Mouse (Mus musculus): ENCODE results near the gene Slc26a3. TPM values are rescaled to one million over a fixed set of nuclear protein-coding genes. Genes with fewer than 3 reads are reported as not detected.

The Slc26a3 gene
- polyA plus RNA-seq, 2 experiments, result 0.02 to 0.18 TPM

GRCm38 (mm10) chr12:31376326-31376950 is 14.2 kb upstream of the Slc26a3 start:
- WGBS (ENCODE audit: insufficient replicate concordance), result 12% methylated on average over 13 of the region's 13 CpGs
- H3K9me3 ChIP-seq (ENCODE audit: control insufficient read depth, low read length), result no peaks in the 10 kb centered on the region
- H3K4me2 ChIP-seq (ENCODE audit: low read depth), result peak overlapping the region; percentile 20
- no peaks in the 10 kb centered on the region for H3K27me3 ChIP-seq (ENCODE audit: control insufficient read depth, insufficient read depth, low read length)
- peaks cover 0 to 5% of the 10 kb centered on the region in 2 experiments; a peak in 2 of 4 replicates for H3K4me1 ChIP-seq (replicated peaks; ENCODE audit: control insufficient read depth in 2 of 2, insufficient read depth in 2 of 2, low read length in 1 of 2)
- no peak overlapping the region for H3K4me3 ChIP-seq (ENCODE audit: insufficient read depth in 1 of 2, low read depth in 2 of 2, low read length in 2 of 2)
- H3K36me3 ChIP-seq (replicated peaks; ENCODE audit: control insufficient read depth, insufficient read depth, low read depth), result no peaks in the 10 kb centered on the region
- DNase-seq (ENCODE audit: low read depth in 3 of 3, low spot score in 3 of 3) (no peak), ATAC-seq (ENCODE audit: insufficient read depth) (no peak)
- H3K9ac ChIP-seq (replicated peaks), result no peak overlapping the region
- TF ChIP-seq CTCF (IDR thresholded peaks at IDR 0.05; ENCODE audit: low read depth), result peak; percentile 16; the same call in 1 of the 2 replicates
- no peak for TF ChIP-seq EP300 (IDR thresholded peaks at IDR 0.05; ENCODE audit: low read depth)
- no peak overlapping the region for H3K27ac ChIP-seq

DNA sequence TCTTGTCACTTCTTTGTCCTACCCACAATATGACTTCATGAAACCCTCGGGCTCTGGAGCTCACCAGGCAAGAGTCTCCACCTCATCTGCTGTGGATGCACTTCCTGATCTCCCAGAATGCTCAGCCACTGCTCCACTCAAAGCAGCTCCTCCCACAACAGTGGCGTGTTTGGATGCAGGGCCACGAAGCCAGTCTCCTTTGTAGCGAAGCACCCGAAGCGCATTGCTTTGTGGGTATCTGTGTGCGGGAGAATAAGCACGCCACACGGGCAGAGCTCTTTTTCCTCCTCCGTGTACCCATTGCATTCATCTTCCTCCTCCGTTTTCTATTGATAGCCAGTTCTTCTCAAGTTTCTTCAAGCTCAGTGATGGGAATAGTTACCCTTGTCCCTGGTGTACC is 13.4 kb upstream of the Slc26a3 start:
- ATAC-seq (ENCODE audit: insufficient read depth) (no peak), DNase-seq (ENCODE audit: low read depth in 3 of 3, low spot score in 3 of 3) (no peak)
- H3K27me3 ChIP-seq (ENCODE audit: control insufficient read depth, insufficient read depth, low read length), result no peaks in the 10 kb centered on the region
- 61% methylated on average over 11 of the region's 11 CpGs for WGBS (ENCODE audit: insufficient replicate concordance)
- H3K9ac ChIP-seq (replicated peaks), result no peak overlapping the region
- H3K4me3 ChIP-seq (ENCODE audit: insufficient read depth in 1 of 2, low read depth in 2 of 2, low read length in 2 of 2), result no peak overlapping the region
- H3K4me2 ChIP-seq (ENCODE audit: low read depth), result no peak overlapping the region
- H3K27ac ChIP-seq, result no peak overlapping the region
- TF ChIP-seq EP300 (IDR thresholded peaks at IDR 0.05; ENCODE audit: low read depth), result no peak
- TF ChIP-seq CTCF (IDR thresholded peaks at IDR 0.05; ENCODE audit: low read depth), result no peak
- peaks cover 0 to 5% of the 10 kb centered on the region in 2 experiments; a peak in 2 of 4 replicates for H3K4me1 ChIP-seq (replicated peaks; ENCODE audit: control insufficient read depth in 2 of 2, insufficient read depth in 2 of 2, low read length in 1 of 2)
- H3K36me3 ChIP-seq (replicated peaks; ENCODE audit: control insufficient read depth, insufficient read depth, low read depth), result no peaks in the 10 kb centered on the region
- no peaks in the 10 kb centered on the region for H3K9me3 ChIP-seq (ENCODE audit: control insufficient read depth, low read length)

- DNase-seq (ENCODE audit: low read depth in 3 of 3, low spot score in 3 of 3) (no peak), ATAC-seq (ENCODE audit: insufficient read depth) (no peak)
- Histone ChIP-seq H3K4me2 (ENCODE audit: low read depth) (no peak overlapping the region), H3K36me3 (replicated peaks; ENCODE audit: control insufficient read depth, insufficient read depth, low read depth) (no peaks in the 10 kb centered on the region), H3K9me3 (ENCODE audit: control insufficient read depth, low read length) (no peaks in the 10 kb centered on the region), H3K9ac (replicated peaks) (no peak overlapping the region), H3K27ac (no peak overlapping the region), H3K4me1 (replicated peaks; ENCODE audit: control insufficient read depth in 2 of 2, insufficient read depth in 2 of 2, low read length in 1 of 2) (peaks cover 0 to 1% of the 10 kb centered on the region in 2 experiments; a peak in 1 of 4 replicates), H3K4me3 (ENCODE audit: insufficient read depth in 1 of 2, low read depth in 2 of 2, low read length in 2 of 2) (no peak overlapping the region), H3K27me3 (ENCODE audit: control insufficient read depth, insufficient read depth, low read length) (no peaks in the 10 kb centered on the region)
- WGBS (ENCODE audit: insufficient replicate concordance), result 28% methylated on average over 2 of the region's 2 CpGs
- no peak for TF ChIP-seq CTCF (IDR thresholded peaks at IDR 0.05; ENCODE audit: low read depth)
- no peak for TF ChIP-seq EP300 (IDR thresholded peaks at IDR 0.05; ENCODE audit: low read depth)
Measured at GRCm38 (mm10) chr12:31380878-31381277, 9.8 kb upstream of the Slc26a3 start.

GRCm38 (mm10) chr12:31382451-31382850 is 8.2 kb upstream of the Slc26a3 start:
- H3K4me1 ChIP-seq (replicated peaks; ENCODE audit: control insufficient read depth in 2 of 2, insufficient read depth in 2 of 2, low read length in 1 of 2), result no peaks in the 10 kb centered on the region
- no peak overlapping the region for H3K4me3 ChIP-seq (ENCODE audit: insufficient read depth in 1 of 2, low read depth in 2 of 2, low read length in 2 of 2)
- no peak for ATAC-seq (ENCODE audit: insufficient read depth)
- H3K27ac ChIP-seq, result no peak overlapping the region
- no peak overlapping the region for H3K9ac ChIP-seq (replicated peaks)
- no peak for DNase-seq (ENCODE audit: low read depth in 3 of 3, low spot score in 3 of 3)
- H3K27me3 ChIP-seq (ENCODE audit: control insufficient read depth, insufficient read depth, low read length), result no peaks in the 10 kb centered on the region
- no peak overlapping the region for H3K4me2 ChIP-seq (ENCODE audit: low read depth)
- H3K36me3 ChIP-seq (replicated peaks; ENCODE audit: control insufficient read depth, insufficient read depth, low read depth), result no peaks in the 10 kb centered on the region
- 38% methylated on average over 2 of the region's 2 CpGs for WGBS (ENCODE audit: insufficient replicate concordance)
- no peaks in the 10 kb centered on the region for H3K9me3 ChIP-seq (ENCODE audit: control insufficient read depth, low read length)
- TF ChIP-seq CTCF (IDR thresholded peaks at IDR 0.05; ENCODE audit: low read depth) (no peak), EP300 (IDR thresholded peaks at IDR 0.05; ENCODE audit: low read depth) (no peak)

DNA sequence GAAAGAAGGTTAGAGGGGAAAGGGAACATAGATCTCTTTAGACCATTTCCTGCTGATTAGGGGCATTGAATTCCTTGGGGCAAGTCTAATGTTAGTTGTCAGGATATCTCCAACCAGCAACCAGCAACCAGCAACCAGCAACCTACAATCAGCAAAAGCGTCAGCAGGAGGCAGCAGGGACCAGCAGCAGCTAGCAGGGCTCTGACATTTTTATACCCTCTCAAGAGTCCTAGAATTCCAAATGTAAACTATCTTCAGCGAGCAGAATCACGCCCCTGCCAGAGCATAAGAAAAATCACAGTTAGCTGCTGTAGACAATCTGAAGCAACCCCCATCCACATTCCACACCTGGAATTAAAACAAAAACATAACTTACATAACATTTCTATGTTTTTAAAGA is 3.4 kb upstream of the Slc26a3 start:
- H3K27me3 ChIP-seq (ENCODE audit: control insufficient read depth, insufficient read depth, low read length), result no peaks in the 10 kb centered on the region
- ATAC-seq (ENCODE audit: insufficient read depth) (no peak), DNase-seq (ENCODE audit: low read depth in 3 of 3, low spot score in 3 of 3) (no peak)
- TF ChIP-seq CTCF (IDR thresholded peaks at IDR 0.05; ENCODE audit: low read depth) (no peak), EP300 (IDR thresholded peaks at IDR 0.05; ENCODE audit: low read depth) (no peak)
- H3K4me3 ChIP-seq (ENCODE audit: insufficient read depth in 1 of 2, low read depth in 2 of 2, low read length in 2 of 2), result no peak overlapping the region
- H3K27ac ChIP-seq, result no peak overlapping the region
- H3K4me2 ChIP-seq (ENCODE audit: low read depth), result no peak overlapping the region
- WGBS (ENCODE audit: insufficient replicate concordance), result 42% methylated on average over 3 of the region's 3 CpGs
- H3K36me3 ChIP-seq (replicated peaks; ENCODE audit: control insufficient read depth, insufficient read depth, low read depth), result no peaks in the 10 kb centered on the region
- H3K4me1 ChIP-seq (replicated peaks; ENCODE audit: control insufficient read depth in 2 of 2, insufficient read depth in 2 of 2, low read length in 1 of 2), result no peaks in the 10 kb centered on the region
- no peak overlapping the region for H3K9ac ChIP-seq (replicated peaks)
- no peaks in the 10 kb centered on the region for H3K9me3 ChIP-seq (ENCODE audit: control insufficient read depth, low read length)
